In the genomic region with DNA sequence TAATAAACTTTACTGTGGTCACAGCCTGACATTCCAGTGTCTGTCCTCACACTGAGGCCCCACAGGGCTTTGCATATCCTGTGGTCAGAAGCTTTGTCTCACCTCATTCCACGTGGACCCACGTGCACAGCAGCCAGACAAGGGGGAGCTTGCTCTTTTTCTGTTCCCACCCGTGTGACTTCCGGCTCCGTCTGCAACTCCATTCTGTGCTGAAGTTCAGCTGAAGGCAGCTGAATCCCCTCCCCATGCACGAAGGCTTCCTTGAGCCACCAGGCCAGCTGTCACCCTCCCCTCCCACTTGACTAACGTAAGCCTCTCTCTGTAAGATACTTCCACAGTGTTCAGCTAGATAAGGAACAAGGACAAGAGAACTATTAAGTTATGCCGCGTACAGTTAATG, we compare ENCODE assay signal across 10 mouse cellular contexts.
DNase-seq lines count a peak whose midpoint lies in the region; ATAC-seq and TF ChIP-seq lines count a peak whose summit lies in the region.
"Had no signal": no experiment of that assay in that cellular context is flagged by ENCODE, and none has a peak within 500 bp of the region (broad histone marks: within the 10 kb centered on the region; RNA-seq: fewer than 3 reads in every experiment).

No protein-coding gene starts in this region.

- no peaks in the 10 kb centered on the region for H3K9me3 ChIP-seq in kidney, postnatal 0 days (replicated peaks; ENCODE audit: low read length)
- no peaks in the 10 kb centered on the region for H3K9me3 ChIP-seq in kidney, embryonic 15.5 days (replicated peaks)
- no peaks in the 10 kb centered on the region for H3K9me3 ChIP-seq in limb, embryonic 10.5 days (replicated peaks)
- H3K9me3 ChIP-seq in forebrain, embryonic 15.5 days = no peaks in the 10 kb centered on the region

- CTCF ChIA-PET in Patski (lab: Charles Lee) = interaction anchor here (1.6 kb wide), 1 partner anchor 9 kb away, joined by 5 read pairs; no protein-coding TSS in a partner anchor

- H3K9ac ChIP-seq in kidney, postnatal 0 days (ENCODE audit: low read depth, low read length) = no peak overlapping the region
- H3K9ac ChIP-seq in kidney, embryonic 15.5 days = no peak overlapping the region
- no peak overlapping the region for H3K9ac ChIP-seq in forebrain, embryonic 15.5 days (replicated peaks)

- H3K4me3 ChIP-seq in kidney, postnatal 0 days (replicated peaks; ENCODE audit: low read depth, low read length) = no peak overlapping the region
- H3K4me3 ChIP-seq in kidney, embryonic 15.5 days (replicated peaks) = no peak overlapping the region
- no peak overlapping the region for H3K4me3 ChIP-seq in limb, embryonic 10.5 days
- no peak overlapping the region for H3K4me3 ChIP-seq in forebrain, embryonic 15.5 days

- H3K4me2 ChIP-seq in kidney, postnatal 0 days (ENCODE audit: low read length) = no peak overlapping the region
- H3K4me2 ChIP-seq in kidney, embryonic 15.5 days = no peak overlapping the region
- no peak overlapping the region for H3K4me2 ChIP-seq in forebrain, embryonic 15.5 days (replicated peaks)

- in situ Hi-C loops in Patski (cut with MboI; ENCODE audit: low pct_unique_long_range_greater_than_20kb) = no loop called here

- H3K27ac ChIP-seq in kidney, postnatal 0 days = no peak overlapping the region
- H3K27ac ChIP-seq in kidney, embryonic 15.5 days = no peak overlapping the region
- peak overlapping the region; percentile 46; the same call in 1 of the 2 replicates for H3K27ac ChIP-seq in limb, embryonic 10.5 days
- no peak overlapping the region for H3K27ac ChIP-seq in forebrain, embryonic 15.5 days (replicated peaks)

- no peak; the same call in 1 of the 2 replicates for ATAC-seq in kidney, postnatal 0 days (replicated peaks; ENCODE audit: low FRiP score, low read depth)
- no peak for ATAC-seq in kidney, embryonic 15.5 days (replicated peaks; ENCODE audit: low FRiP score)
- no peak for ATAC-seq in Patski
- ATAC-seq in forebrain, embryonic 15.5 days (replicated peaks) = no peak

- DNase-seq in kidney, postnatal 0 days (ENCODE audit: low spot score) = peak; percentile 49
- DNase-seq in Patski (ENCODE audit: low read depth, low spot score) = peak; percentile 49
- no peak for DNase-seq in limb, embryonic 10.5 days (ENCODE audit: low spot score)
- peak; percentile 17 for DNase-seq in retina, embryonic 14.5 days (ENCODE audit: low spot score)
- DNase-seq in c-Kit-positive CD71-positive TER-119-positive erythroid progenitor cells, embryonic 14.5 days (ENCODE audit: low spot score) = no peak
- no peak for DNase-seq in left cerebral cortex, adult 18-20 months (ENCODE audit: low spot score in 2 of 2)
- DNase-seq: cerebellum, adult 9-11 months; right cerebral cortex, adult 18-20 months had no signal

- 0 out of 2 replicates have a peak, but pooled peaks cover 3% of the 10 kb centered on the region for H3K4me1 ChIP-seq in kidney, postnatal 0 days (replicated peaks; ENCODE audit: insufficient read depth, low read length)
- H3K4me1 ChIP-seq in kidney, embryonic 15.5 days = peaks cover 17% of the 10 kb centered on the region
- H3K4me1 ChIP-seq in limb, embryonic 10.5 days = peaks cover 9% of the 10 kb centered on the region
- H3K4me1 ChIP-seq in forebrain, embryonic 15.5 days = 0 out of 2 replicates have a peak, but pooled peaks cover 4% of the 10 kb centered on the region

- no peak for TF ChIP-seq CTCF in kidney, postnatal 0 days (IDR thresholded peaks at IDR 0.05; ENCODE audit: low read depth)
- no peak for TF ChIP-seq CTCF in Patski (IDR thresholded peaks at IDR 0.05)

- WGBS in kidney, postnatal 0 days = 36% methylated on average over 9 of the region's 9 CpGs
- WGBS in kidney, embryonic 15.5 days = 37% methylated on average over 9 of the region's 9 CpGs
- 60% methylated on average over 9 of the region's 9 CpGs for WGBS in limb, embryonic 10.5 days
- WGBS in forebrain, embryonic 15.5 days = 30% methylated on average over 9 of the region's 9 CpGs

- H3K27me3 ChIP-seq in kidney, postnatal 0 days (ENCODE audit: insufficient read depth, low read length) = no peaks in the 10 kb centered on the region
- no peaks in the 10 kb centered on the region for H3K27me3 ChIP-seq in kidney, embryonic 15.5 days
- no peaks in the 10 kb centered on the region for H3K27me3 ChIP-seq in Patski
- no peaks in the 10 kb centered on the region for H3K27me3 ChIP-seq in limb, embryonic 10.5 days (ENCODE audit: low read depth, poor library complexity, severe bottlenecking)
- no peaks in the 10 kb centered on the region for H3K27me3 ChIP-seq in forebrain, embryonic 15.5 days

- H3K36me3 ChIP-seq in kidney, postnatal 0 days (ENCODE audit: insufficient read depth, low read length) = no peaks in the 10 kb centered on the region
- H3K36me3 ChIP-seq in kidney, embryonic 15.5 days = no peaks in the 10 kb centered on the region
- no peaks in the 10 kb centered on the region for H3K36me3 ChIP-seq in limb, embryonic 10.5 days
- H3K36me3 ChIP-seq in forebrain, embryonic 15.5 days = no peaks in the 10 kb centered on the region

- POLR2A ChIA-PET in Patski (lab: Charles Lee) = interaction anchor here (0.6 kb wide), 1 partner anchor 85 kb away, joined by 5 read pairs; no protein-coding TSS in a partner anchor

Comparison
In these comparisons a context has a peak if more than half of its experiments do, and no peak if none do; other contexts are left out.
1. DNase-seq: peak in kidney, postnatal 0 days (single experiment), Patski (single experiment) and retina, embryonic 14.5 days (single experiment); none in limb, embryonic 10.5 days (single experiment), c-Kit-positive CD71-positive TER-119-positive erythroid progenitor cells, embryonic 14.5 days (single experiment) and left cerebral cortex, adult 18-20 months (0 of 2).